Mouse (Mus musculus) intestine, embryonic 14.5 days (tissue): Measurements from ENCODE around the gene Ppargc1a. TPM values are rescaled to one million over a fixed set of nuclear protein-coding genes. Genes with fewer than 3 reads are reported as not detected.

Source experiments
- ATAC-seq: fragments of 200-750 bp; cut with Nextera tagmentation; replicated peaks from 2 replicates; pipeline ENCODE4 v1.8.0; 2017; ENCODE audit warnings: low read depth, moderate number of reproducible peaks, moderate TSS enrichment, moderate library complexity; ENCODE audit not compliant: low FRiP score, low TSS enrichment
- DNase-seq: peaks from one replicate; pipeline ENCODE4 v3.0.0-alpha.2; 2018; ENCODE audit warnings: low spot score
- H3K27ac ChIP-seq: fragments of 300-500 bp; sonication (generic); 2 replicates; pipeline ENCODE4 v1.5.1; 2014; ENCODE audit warnings: low read depth, mild to moderate bottlenecking, control low read depth
- H3K27me3 ChIP-seq: fragments of 300-500 bp; sonication (generic); replicated peaks from 2 replicates; pipeline ENCODE4 v1.6.1; 2014; ENCODE audit warnings: low read length, control low read depth; ENCODE audit not compliant: control insufficient read depth, insufficient read depth
- H3K36me3 ChIP-seq: fragments of 300-500 bp; sonication (generic); 2 replicates; pipeline ENCODE4 v1.6.1; 2014; ENCODE audit warnings: low read length, control low read depth; ENCODE audit not compliant: control insufficient read depth, insufficient read depth
- H3K4me1 ChIP-seq: fragments of 300-500 bp; sonication (generic); replicated peaks from 2 replicates; pipeline ENCODE4 v1.6.1; 2014; ENCODE audit warnings: low read length, control low read depth, mixed read lengths; ENCODE audit not compliant: control insufficient read depth, insufficient read depth
- H3K4me2 ChIP-seq: fragments of 300-500 bp; sonication (generic); 2 replicates; pipeline ENCODE4 v1.6.1; 2014; ENCODE audit warnings: low read length
- H3K4me3 ChIP-seq: fragments of 300-500 bp; sonication (generic); 2 replicates; pipeline ENCODE4 v1.5.1; 2014; ENCODE audit warnings: low read depth, low read length, control low read depth, mixed read lengths
- H3K9ac ChIP-seq: fragments of 300-500 bp; sonication (generic); 2 replicates; pipeline ENCODE4 v1.6.1; 2014; ENCODE audit warnings: mild to moderate bottlenecking, low read length
- H3K9me3 ChIP-seq: fragments of 300-500 bp; sonication (generic); 2 replicates; pipeline ENCODE4 v1.6.1; 2016; ENCODE audit warnings: low read length, control low read depth; ENCODE audit not compliant: control insufficient read depth
- WGBS: fragments of 180-500 bp; shearing (Covaris S2); extraction: QIAGEN DNeasy Blood & Tissue Kit; methylation state at CpG from one replicate; pipeline ENCODE4 v1.1.7; 2014; 5-methylcytosine and 5-hydroxymethylcytosine counted together
- polyA plus RNA-seq: library from polyadenylated mRNA; unstranded; fragments of >200 nt; fragmentation: Nextera tagmentation; extraction: Ambion mirVana; gene quantifications from 2 replicates; pipeline ENCODE4 v1.2.1, GENCODE M21; 2014

The Ppargc1a gene
- polyA plus RNA-seq, 1 experiment from 2014 or later, result 5.5 TPM

- Histone ChIP-seq H3K4me3 (no peak overlapping the region), H3K4me2 (no peak overlapping the region), H3K27me3 (no peaks in the 10 kb centered on the region), H3K27ac (no peak overlapping the region), H3K36me3 (no peaks in the 10 kb centered on the region), H3K4me1 (peaks cover 4% of the 10 kb centered on the region; the same call in 1 of the 2 replicates), H3K9me3 (no peaks in the 10 kb centered on the region), H3K9ac (no peak overlapping the region)
- DNase-seq (no peak), ATAC-seq (no peak)
- 31% methylated on average over 6 of the region's 6 CpGs for WGBS
These were observed 17.5 kb upstream of the Ppargc1a start for GRCm38 (mm10) chr5:51584987-51585386.

- no peak for ATAC-seq
- H3K9ac ChIP-seq, result no peak overlapping the region
- no peak for DNase-seq
- no peaks in the 10 kb centered on the region for H3K9me3 ChIP-seq
- H3K27me3 ChIP-seq, result no peaks in the 10 kb centered on the region
- peaks cover 4% of the 10 kb centered on the region; the same call in 1 of the 2 replicates for H3K4me1 ChIP-seq
- no peaks in the 10 kb centered on the region for H3K36me3 ChIP-seq
- no peak overlapping the region for H3K4me2 ChIP-seq
- H3K4me3 ChIP-seq, result no peak overlapping the region
- no peak overlapping the region for H3K27ac ChIP-seq
- WGBS, result 85% methylated on average over 3 of the region's 3 CpGs
These were observed 16.7 kb upstream of the Ppargc1a start for GRCm38 (mm10) chr5:51584186-51584585.

- 80% methylated on average over 3 of the region's 3 CpGs for WGBS
- H3K9ac ChIP-seq, result no peak overlapping the region
- peaks cover 4% of the 10 kb centered on the region; the same call in 1 of the 2 replicates for H3K4me1 ChIP-seq
- no peaks in the 10 kb centered on the region for H3K36me3 ChIP-seq
- H3K27ac ChIP-seq, result no peak overlapping the region
- H3K27me3 ChIP-seq, result no peaks in the 10 kb centered on the region
- DNase-seq (no peak), ATAC-seq (no peak)
- H3K4me2 ChIP-seq, result no peak overlapping the region
- H3K4me3 ChIP-seq, result no peak overlapping the region
- no peaks in the 10 kb centered on the region for H3K9me3 ChIP-seq
These were observed 16.1 kb upstream of the Ppargc1a start for GRCm38 (mm10) chr5:51583632-51584031.

- Histone ChIP-seq H3K4me1 (peaks cover 4% of the 10 kb centered on the region; the same call in 1 of the 2 replicates), H3K9ac (no peak overlapping the region), H3K27me3 (no peaks in the 10 kb centered on the region), H3K4me3 (no peak overlapping the region), H3K4me2 (no peak overlapping the region), H3K9me3 (no peaks in the 10 kb centered on the region), H3K27ac (no peak overlapping the region), H3K36me3 (no peaks in the 10 kb centered on the region)
- DNase-seq, result no peak
- WGBS, result 40% methylated on average over 4 of the region's 4 CpGs
- no peak for ATAC-seq
These were observed 15.5 kb upstream of the Ppargc1a start for GRCm38 (mm10) chr5:51583030-51583429.

DNA sequence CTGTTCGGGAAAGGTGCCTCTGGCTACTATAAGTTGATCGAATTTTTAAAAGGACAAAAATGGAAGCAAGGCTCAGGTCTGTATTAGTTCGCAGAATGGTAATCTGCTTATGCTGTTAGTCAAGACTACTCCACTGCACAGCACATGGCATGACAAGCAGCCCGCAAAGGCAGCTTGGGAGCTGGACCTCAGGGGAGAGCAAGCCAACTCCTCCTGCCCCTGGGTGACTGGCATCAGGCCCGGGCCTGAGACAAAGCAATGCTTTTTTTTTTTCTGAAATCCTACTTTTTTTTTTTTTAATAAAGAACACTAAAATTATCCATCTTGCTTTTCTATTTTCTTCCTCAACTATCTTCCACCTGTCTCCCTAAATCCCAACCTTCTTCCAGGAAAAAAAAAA, 15.1 kb upstream of the Ppargc1a start:
- H3K27me3 ChIP-seq, result no peaks in the 10 kb centered on the region
- H3K9me3 ChIP-seq, result no peaks in the 10 kb centered on the region
- 85% methylated on average over 5 of the region's 5 CpGs for WGBS
- DNase-seq (no peak), ATAC-seq (no peak)
- no peaks in the 10 kb centered on the region for H3K36me3 ChIP-seq
- no peak overlapping the region for H3K4me3 ChIP-seq
- H3K9ac ChIP-seq, result no peak overlapping the region
- no peak overlapping the region for H3K4me2 ChIP-seq
- no peak overlapping the region for H3K27ac ChIP-seq
- peaks cover 4% of the 10 kb centered on the region; the same call in 1 of the 2 replicates for H3K4me1 ChIP-seq

DNA sequence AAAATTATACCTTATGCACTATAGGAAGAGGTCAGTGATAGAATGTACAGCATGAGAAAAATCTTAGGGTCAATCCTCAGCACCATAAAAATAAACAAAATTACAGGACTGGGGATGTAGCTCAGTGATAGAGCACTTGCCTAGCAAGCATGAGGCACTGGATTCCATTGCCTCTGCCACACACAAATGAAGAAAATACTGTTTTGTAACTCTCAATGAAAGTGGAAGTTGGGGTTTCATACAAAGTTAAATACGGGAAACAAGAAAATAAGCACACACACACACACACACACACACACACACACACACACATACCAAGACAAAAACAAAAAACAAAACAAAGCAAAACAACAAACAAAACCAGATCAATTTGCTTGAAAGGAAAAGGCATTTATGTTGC, 10.1 kb upstream of the Ppargc1a start:
- H3K4me1 ChIP-seq, result no peaks in the 10 kb centered on the region
- no peak overlapping the region for H3K4me2 ChIP-seq
- ATAC-seq (no peak), DNase-seq (no peak)
- 88% methylated on average over 1 of the region's 1 CpGs for WGBS
- no peaks in the 10 kb centered on the region for H3K36me3 ChIP-seq
- H3K9ac ChIP-seq, result no peak overlapping the region
- no peak overlapping the region for H3K27ac ChIP-seq
- no peaks in the 10 kb centered on the region for H3K9me3 ChIP-seq
- H3K4me3 ChIP-seq, result no peak overlapping the region
- H3K27me3 ChIP-seq, result no peaks in the 10 kb centered on the region

GRCm38 (mm10) chr5:51573770-51574169, 6.2 kb upstream of the Ppargc1a start:
- Histone ChIP-seq H3K9me3 (no peaks in the 10 kb centered on the region), H3K9ac (no peak overlapping the region), H3K36me3 (no peaks in the 10 kb centered on the region), H3K4me2 (no peak overlapping the region), H3K4me1 (no peaks in the 10 kb centered on the region), H3K27ac (no peak overlapping the region), H3K4me3 (no peak overlapping the region), H3K27me3 (no peaks in the 10 kb centered on the region)
- ATAC-seq (no peak), DNase-seq (no peak)
- WGBS, result 66% methylated on average over 2 of the region's 2 CpGs

GRCm38 (mm10) chr5:51568198-51568690, 718 bp upstream of the Ppargc1a start:
- no peaks in the 10 kb centered on the region for H3K9me3 ChIP-seq
- 79% methylated on average over 8 of the region's 8 CpGs for WGBS
- H3K36me3 ChIP-seq, result no peaks in the 10 kb centered on the region
- DNase-seq, result no peak
- H3K27me3 ChIP-seq, result no peaks in the 10 kb centered on the region
- no peak overlapping the region for H3K4me3 ChIP-seq
- ATAC-seq, result no peak
- H3K4me2 ChIP-seq, result no peak overlapping the region
- no peak overlapping the region for H3K27ac ChIP-seq
- no peak overlapping the region for H3K9ac ChIP-seq
- no peaks in the 10 kb centered on the region for H3K4me1 ChIP-seq

- no peaks in the 10 kb centered on the region for H3K36me3 ChIP-seq
- H3K4me3 ChIP-seq, result no peak overlapping the region
- WGBS, result 61% methylated on average over 2 of the region's 2 CpGs
- no peaks in the 10 kb centered on the region for H3K4me1 ChIP-seq
- ATAC-seq (no peak), DNase-seq (no peak)
- no peak overlapping the region for H3K9ac ChIP-seq
- H3K27ac ChIP-seq, result no peak overlapping the region
- H3K4me2 ChIP-seq, result no peak overlapping the region
- no peaks in the 10 kb centered on the region for H3K27me3 ChIP-seq
- H3K9me3 ChIP-seq, result no peaks in the 10 kb centered on the region
These were observed 1.9 kb downstream of the Ppargc1a start for GRCm38 (mm10) chr5:51565672-51566071.
